Mouse (Mus musculus): Measurements from ENCODE around the gene Rplp0. TPM values are rescaled to one million over a fixed set of nuclear protein-coding genes. Genes with fewer than 3 reads are reported as not detected.

Gene Rplp0
- total RNA-seq, 2 experiments from 2014 or later: 788 to 793 TPM

DNA sequence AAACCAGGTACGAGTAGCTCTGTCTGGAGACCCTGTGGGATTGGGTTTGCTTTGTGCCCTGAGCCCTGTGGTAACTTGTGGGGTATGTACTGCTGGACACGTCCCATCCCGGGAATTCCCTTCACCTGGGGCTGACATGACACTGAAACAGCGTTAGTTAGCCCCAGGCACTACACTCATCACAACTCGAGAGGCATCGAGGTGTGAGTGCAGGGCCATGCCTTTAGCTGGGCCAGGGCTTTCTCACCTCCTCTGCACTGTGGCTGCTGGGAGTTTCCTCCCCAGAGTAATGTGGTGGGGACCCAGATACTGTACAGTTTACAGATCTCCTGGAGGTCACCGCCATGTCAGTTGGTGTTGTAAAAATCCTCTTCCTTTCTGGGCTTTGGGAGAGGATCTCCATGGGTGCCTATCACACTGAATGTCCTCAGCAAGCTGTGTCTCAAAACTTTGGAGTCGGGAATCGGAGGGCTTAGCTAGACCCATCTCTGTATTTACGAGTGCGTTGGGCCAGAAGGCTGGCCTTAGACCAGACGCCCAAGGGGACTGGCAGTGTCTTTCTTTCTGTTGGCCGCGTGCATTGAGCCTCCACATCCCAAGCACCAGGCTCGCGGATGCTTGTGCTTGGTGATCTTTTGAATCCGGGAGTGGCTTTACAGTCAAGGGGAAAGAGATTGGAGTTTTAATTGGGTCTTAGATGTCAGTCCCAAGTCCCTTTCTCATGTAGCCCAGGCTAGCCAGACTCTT is 32.6 kb upstream of the Rplp0 start:
- intact Hi-C loops (cut with DNase I): no loop called here
- DNase-seq: no peak

- DNase-seq: no peak
- intact Hi-C loops (cut with DNase I): no loop called here
These were observed 31.1 kb upstream of the Rplp0 start for GRCm38 (mm10) chr5:115528128-115528527.

DNA sequence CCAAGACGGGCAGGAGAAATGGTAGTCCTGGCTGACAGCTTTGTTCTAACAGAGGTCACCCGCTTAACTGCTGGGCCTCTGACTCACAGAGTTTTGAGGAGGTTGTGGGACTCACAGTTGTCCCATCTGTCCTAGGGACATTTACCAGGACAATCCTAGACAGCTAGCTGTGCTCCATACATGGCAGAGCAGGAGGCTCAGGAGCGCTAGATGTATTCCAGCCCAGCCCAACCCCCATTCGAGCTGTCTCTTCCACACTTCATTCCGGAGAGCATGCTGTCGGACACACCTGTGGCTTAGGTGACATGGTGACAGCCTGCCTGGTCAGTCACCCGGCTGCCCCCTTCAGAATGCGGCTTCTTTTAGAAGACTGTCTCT is 29.9 kb upstream of the Rplp0 start:
- intact Hi-C loops (cut with DNase I): no loop called here
- no peak for DNase-seq

- DNase-seq: peak in 1 of 2 experiments; percentile 47
- intact Hi-C loops (cut with DNase I): no loop called here
These were observed 29.4 kb upstream of the Rplp0 start for GRCm38 (mm10) chr5:115529742-115530446.

- DNase-seq: peak in 1 of 2 experiments; percentile 54
- intact Hi-C loops (cut with DNase I): no loop called here
These were observed 28.8 kb upstream of the Rplp0 start for GRCm38 (mm10) chr5:115530447-115530809.

- intact Hi-C loops (cut with DNase I): no loop called here
- DNase-seq: peak; percentile 92 to 94
These were observed 27.5 kb upstream of the Rplp0 start for GRCm38 (mm10) chr5:115531671-115532270.

DNA sequence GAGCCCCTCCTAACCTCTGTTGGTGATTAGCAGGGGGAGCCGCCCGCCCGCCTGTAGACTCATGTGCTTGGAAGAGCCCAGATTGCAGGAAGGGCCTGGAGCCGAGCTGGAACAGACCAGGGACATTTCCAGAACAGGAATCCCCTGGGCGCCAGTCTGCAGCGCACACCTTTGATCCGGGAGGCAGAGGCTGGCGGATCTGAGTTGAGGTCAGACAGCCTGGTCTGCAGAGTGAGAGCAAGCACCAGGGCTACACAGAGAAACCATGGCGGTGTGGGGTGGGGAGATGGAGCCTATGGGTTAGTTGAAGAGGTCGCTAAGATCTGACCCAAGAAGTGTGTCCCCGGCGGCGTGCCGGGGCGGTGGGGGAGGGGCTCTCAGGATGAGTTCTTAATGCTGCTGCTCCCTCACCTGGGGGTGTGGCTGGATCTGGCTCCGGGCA is 25.0 kb upstream of the Rplp0 start:
- intact Hi-C loops (cut with DNase I): no loop called here
- peak; percentile 67 to 69 for DNase-seq

DNA sequence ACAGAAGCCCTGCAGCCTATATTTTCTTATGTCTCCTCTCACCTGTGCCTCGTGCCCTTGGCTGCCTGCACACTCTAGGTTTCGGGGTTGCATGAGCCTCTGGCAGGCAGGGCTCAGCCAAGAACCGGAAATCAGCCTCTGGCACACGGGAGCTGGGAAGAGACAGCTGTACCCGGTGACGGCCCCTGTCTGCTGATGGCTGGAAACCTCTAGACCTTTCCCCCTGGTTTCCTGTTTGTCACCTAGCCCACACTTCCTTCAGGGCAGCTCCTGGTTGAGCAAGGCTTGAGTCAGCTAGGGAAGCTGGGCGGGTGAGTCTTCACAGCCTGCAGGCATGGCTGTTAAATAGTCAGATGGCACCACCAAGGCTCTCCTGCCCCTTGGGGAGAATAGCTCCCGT is 24.4 kb upstream of the Rplp0 start:
- DNase-seq: peak in 1 of 2 experiments; percentile 52

DNA sequence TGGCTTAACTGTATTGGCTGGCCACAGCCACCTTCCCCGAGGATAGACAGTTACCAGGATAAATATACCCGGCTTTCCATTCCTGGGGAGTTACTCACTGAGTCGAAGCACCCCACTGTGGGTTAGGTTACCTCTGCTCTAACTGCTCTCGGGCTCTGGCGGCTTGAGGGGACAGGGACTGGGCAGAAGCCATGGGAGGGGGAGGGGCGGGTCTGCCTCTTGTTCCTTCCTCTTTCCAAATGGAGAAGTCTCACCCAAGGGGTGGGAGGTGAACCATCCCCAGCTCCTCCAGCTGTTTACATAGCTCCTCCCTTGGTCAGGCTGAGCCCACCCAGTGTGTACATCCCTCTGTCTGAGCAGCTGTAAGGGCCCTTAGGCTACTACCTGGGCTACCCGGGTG is 23.6 kb upstream of the Rplp0 start:
- intact Hi-C loops (cut with DNase I): no loop called here

More for the DNA sequence above, 24.4 kb upstream of the Rplp0 start:
- intact Hi-C loops (cut with DNase I): no loop called here

DNA sequence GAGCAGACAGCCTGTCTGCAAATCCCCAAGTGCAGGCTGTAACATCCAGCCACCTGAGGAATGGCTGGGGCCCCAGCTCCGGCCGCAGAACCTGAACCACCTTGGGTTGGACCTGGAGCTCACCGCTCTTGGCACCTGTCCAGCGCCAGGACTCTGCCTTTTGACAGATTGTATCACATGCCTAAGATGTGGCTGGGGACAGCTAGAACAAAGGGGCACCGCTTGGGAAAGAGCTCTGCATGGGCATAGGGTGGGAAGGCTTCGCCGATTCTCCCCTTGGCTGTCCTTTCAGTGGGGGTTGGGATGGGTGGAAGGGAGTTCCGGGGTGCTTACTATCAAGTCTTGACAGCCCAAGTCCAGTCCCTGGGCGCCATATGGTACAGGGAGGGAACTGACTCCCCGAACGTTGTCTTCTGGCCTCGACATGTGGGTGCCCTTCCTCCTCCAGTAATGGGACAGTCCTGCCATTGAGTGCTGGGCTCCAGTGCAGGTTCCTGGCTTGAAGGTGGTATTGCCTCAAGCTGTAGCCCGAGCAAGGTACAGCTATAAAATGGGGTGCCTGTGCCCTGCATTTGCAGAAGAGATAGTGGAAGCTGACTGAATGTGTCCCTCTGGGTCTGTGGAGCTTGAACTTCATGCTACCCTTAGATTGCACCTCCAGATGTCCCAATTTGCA is 21.1 kb upstream of the Rplp0 start:
- intact Hi-C loops (cut with DNase I): loop anchor here (1.0 kb wide), 1 partner anchor 32 kb away; the partner anchor contains the start of gene Pxn
- no peak for DNase-seq

More for the DNA sequence above, 23.6 kb upstream of the Rplp0 start:
- no peak for DNase-seq

- intact Hi-C loops (cut with DNase I): loop anchor here (1.0 kb wide), 1 partner anchor 32 kb away; the partner anchor contains the start of gene Pxn
- peak; percentile 94 to 97 for DNase-seq
These were observed 20.6 kb upstream of the Rplp0 start for GRCm38 (mm10) chr5:115538693-115539043.

DNA sequence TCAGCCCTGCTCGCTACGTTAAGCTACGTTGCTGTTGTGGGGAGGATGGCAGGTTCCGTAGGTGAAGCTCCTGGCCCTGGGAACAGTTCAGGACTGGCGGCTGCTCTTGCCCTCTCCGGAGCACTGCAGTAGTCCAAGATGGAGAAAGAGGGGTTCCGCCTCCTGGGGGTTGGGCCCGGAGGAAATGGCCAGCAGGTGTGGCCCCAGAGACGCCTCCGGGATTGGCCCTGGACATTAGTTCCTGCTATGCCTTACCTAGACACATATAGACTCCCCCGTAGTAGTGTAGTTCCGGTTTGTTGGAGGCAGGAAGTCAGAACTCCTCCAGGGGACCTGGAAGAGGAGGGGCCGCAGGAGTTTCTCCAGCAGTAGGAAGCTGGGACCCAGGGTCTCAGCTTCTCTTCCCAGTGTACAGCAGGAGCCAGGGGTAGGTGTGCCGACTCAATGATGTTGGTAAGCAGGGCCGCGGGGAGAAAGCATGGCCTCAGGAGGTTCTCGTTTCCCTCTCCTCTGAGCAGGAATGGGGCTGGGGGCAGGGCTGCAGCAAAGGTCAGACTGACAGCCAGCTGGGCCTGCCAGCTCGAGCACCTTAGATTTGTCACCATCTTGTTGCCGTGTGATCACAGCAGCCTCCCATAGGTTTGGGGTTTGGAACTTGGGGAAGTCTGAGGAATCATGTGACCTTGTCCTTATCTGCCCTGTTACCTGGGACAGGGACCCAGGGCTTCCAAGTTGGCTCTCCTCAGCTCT is 16.5 kb upstream of the Rplp0 start:
- DNase-seq: no peak
- intact Hi-C loops (cut with DNase I): no loop called here

- DNase-seq: peak; percentile 70 to 81
- intact Hi-C loops (cut with DNase I): no loop called here
These were observed 15.6 kb upstream of the Rplp0 start for GRCm38 (mm10) chr5:115543509-115544253.

DNA sequence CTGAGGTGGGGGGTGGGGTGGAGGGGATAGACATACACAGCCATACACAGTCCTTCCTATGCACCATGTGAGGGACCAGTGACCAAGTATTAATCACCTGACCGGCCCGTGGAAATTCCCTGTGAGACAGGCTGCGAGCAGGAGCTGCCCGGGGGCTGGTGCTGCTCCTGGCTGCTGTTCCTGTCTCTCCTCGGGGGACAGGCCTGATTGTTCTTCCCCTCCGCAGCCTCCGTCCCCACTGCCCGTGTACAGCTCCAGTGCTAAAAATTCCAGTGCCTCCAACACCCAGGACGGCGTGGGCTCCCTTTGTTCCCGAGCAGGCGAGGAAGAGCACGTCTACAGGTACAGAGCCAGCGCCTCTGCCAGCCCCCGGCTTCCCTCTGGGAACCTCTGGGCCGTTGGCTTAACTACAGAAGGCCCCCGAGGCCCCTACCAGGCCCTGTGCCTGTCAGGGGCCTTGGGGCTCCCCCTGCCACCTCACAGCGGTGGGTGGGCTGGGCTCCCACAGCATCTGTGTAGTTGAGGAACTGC is 14.5 kb upstream of the Rplp0 start:
- intact Hi-C loops (cut with DNase I): no loop called here
- no peak for DNase-seq

- intact Hi-C loops (cut with DNase I): no loop called here
- no peak for DNase-seq
These were observed 13.6 kb upstream of the Rplp0 start for GRCm38 (mm10) chr5:115545636-115546035.

DNA sequence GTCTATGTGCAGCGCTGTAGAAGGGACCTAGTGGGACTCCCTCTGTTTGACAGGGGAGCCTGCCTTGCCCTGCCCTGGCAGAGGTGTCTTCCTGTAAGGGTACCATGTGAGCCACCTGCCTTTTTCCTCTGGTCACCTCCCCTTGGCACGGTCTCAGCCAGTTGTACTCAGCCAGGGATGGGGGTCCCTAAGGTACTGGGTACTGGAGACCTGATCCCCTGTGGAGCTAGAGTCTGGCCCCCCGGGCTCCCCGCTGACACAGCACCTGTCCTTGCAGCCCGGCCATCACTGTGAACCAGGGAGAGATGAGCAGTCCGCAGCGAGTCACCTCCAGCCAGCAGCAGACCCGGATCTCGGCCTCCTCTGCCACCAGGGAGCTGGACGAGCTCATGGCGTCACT is 12.7 kb upstream of the Rplp0 start:
- intact Hi-C loops (cut with DNase I): no loop called here
- no peak for DNase-seq

DNA sequence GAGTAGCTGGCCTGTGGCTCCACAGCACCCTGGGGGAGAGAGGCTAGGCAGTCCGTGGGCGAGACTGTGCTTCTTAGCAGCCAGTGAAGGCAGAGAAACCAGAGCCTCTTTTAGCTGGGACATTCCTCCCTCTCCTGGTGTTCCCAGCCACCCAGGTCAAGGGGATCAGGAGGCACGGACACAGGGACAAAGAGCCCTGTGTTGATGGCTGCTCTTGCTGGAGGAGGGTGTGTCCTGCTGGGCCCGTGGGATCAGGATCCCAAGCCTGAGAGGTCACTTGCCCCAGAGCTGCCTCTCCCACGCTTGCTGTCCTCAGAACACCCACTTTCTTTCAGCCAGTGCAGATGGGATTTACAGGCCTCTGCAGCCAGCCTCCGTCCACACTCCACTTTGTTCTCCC is 12.3 kb upstream of the Rplp0 start:
- no peak for DNase-seq

DNA sequence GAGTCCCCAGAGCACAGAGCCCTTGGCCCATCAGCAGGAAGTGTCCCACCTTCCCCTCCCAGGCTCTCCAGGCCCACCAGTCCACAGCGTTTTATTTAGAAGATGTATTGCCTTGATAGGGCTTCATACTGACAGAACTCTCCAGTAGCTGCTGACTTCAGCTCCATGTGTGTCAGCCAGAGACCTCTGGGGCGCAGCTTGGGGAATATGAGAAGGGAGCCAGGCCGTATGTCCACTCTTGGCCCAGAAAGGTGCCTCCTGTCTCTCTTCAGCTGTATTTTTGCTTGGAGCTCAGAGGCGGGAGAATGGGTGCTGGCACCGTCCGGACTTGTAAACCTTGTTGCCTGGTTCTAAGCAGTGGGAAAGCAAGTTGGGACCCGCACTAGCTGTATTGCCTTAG is 11.8 kb upstream of the Rplp0 start:
- no peak for DNase-seq
- intact Hi-C loops (cut with DNase I): no loop called here

More for the DNA sequence above, 12.3 kb upstream of the Rplp0 start:
- intact Hi-C loops (cut with DNase I): no loop called here

GRCm38 (mm10) chr5:115548501-115549285 is 10.6 kb upstream of the Rplp0 start:
- no peak for DNase-seq

More at GRCm38 (mm10) chr5:115548501-115549285, 10.6 kb upstream of the Rplp0 start:
- intact Hi-C loops (cut with DNase I): no loop called here
